Mouse (Mus musculus) lung, postnatal 0 days (tissue): ENCODE data around the gene Nckipsd.

Experiments used
- CTCF ChIP-seq: IDR thresholded peaks from 2 replicates; pipeline ENCODE4 v1.5.1; 2016; ENCODE audit warnings: antibody characterized with exemption, mild to moderate bottlenecking
- EP300 ChIP-seq: IDR thresholded peaks from 2 replicates; pipeline ENCODE4 v1.6.1; 2016; ENCODE audit warnings: antibody characterized with exemption, mild to moderate bottlenecking, control low read depth

DNA sequence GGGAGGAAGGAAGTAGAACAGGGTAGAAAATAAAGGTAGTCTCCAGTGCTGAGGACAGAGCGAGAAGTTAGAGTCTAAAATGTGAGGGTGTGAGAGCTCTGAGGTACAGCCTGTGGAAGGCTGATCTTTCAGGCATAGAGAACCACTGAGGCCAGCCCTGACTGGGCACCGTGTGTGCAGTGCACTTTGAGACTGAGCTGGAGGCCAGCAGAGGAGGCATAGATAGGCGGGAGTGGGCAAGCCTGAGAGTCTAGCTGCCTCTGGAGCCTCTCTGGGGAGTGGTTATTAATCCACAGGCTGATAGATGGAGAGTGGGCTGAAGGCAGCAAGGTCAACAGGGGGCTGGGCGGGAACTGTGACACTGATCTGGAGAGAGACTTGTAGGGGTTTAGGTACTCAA is 26.3 kb upstream of the Nckipsd start:
- TF ChIP-seq CTCF (no peak), EP300 (no peak)
